Mouse (Mus musculus) kidney, adult 2 months (tissue): ENCODE data around the gene Serbp1.

Experiments
- CTCF ChIP-seq: fragments of 200-500 bp; conservative IDR thresholded peaks from 2 replicates; pipeline ENCODE4 v1.5.1; 2011; ENCODE audit warnings: low read depth, mild to moderate bottlenecking, control low read depth, low read length, moderate library complexity, mixed read lengths; ENCODE audit not compliant: insufficient read depth, insufficient read length
- POLR2A ChIP-seq: fragments of 200-500 bp; IDR thresholded peaks from one replicate; pipeline ENCODE4 v1.6.1; 2011; ENCODE audit warnings: low read depth, low read length, control low read depth

- TF ChIP-seq POLR2A (no peak), CTCF (no peak)
Observed at GRCm38 (mm10) chr6:67251095-67251494, 13.1 kb downstream of the Serbp1 start.
